Mouse (Mus musculus) liver, embryonic 14.5 days (tissue): ENCODE measurements around the gene Tcp11. TPM values are rescaled to one million over a fixed set of nuclear protein-coding genes. Genes with fewer than 3 reads are reported as not detected.
A peak's percentile ranks its signal among the peaks of the same experiment; 100 is the strongest.

Experiments used
- ATAC-seq: fragments of 200-750 bp; cut with Nextera tagmentation; 2 replicates; pipeline ENCODE4 v1.8.0; 2017; ENCODE audit warnings: moderate number of reproducible peaks, mild to moderate bottlenecking, moderate library complexity; ENCODE audit not compliant: insufficient read depth
- DNase-seq, 3 experiments: peaks; one replicate each; pipeline ENCODE4 v3.0.0-alpha.2; 2012 to 2013; ENCODE audit warnings: low read depth in 3 of 3, low spot score in 3 of 3
- H3K27ac ChIP-seq: fragments of 300-500 bp; sonication (generic); 2 replicates; pipeline ENCODE4 v1.5.1; 2014; ENCODE audit warnings: moderate library complexity, mild to moderate bottlenecking, control low read depth, inconsistent platforms
- H3K27me3 ChIP-seq: fragments of 300-500 bp; sonication (generic); 2 replicates; pipeline ENCODE4 v1.6.1; 2014; ENCODE audit warnings: mild to moderate bottlenecking, low read length, moderate library complexity; ENCODE audit not compliant: control insufficient read depth, insufficient read depth
- H3K36me3 ChIP-seq: fragments of 300-500 bp; sonication (generic); replicated peaks from 2 replicates; pipeline ENCODE4 v1.6.1; 2014; ENCODE audit warnings: low read depth; ENCODE audit not compliant: control insufficient read depth, insufficient read depth
- H3K4me1 ChIP-seq, 2 experiments: fragments of 200-500 bp in 1 of 2; fragments of 300-500 bp in 1 of 2; sonication (generic) in 1 of 2; replicated peaks; 2 replicates each; pipeline ENCODE4 v1.6.1; 2012 to 2014; ENCODE audit warnings: antibody characterized with exemption in 1 of 2, inconsistent platforms in 1 of 2, low read length in 1 of 2; ENCODE audit not compliant: control insufficient read depth in 2 of 2, insufficient read depth in 2 of 2
- H3K4me2 ChIP-seq: fragments of 300-500 bp; sonication (generic); 2 replicates; pipeline ENCODE4 v1.6.1; 2014; ENCODE audit warnings: low read depth, mild to moderate bottlenecking, control low read depth, moderate library complexity
- H3K4me3 ChIP-seq, 2 experiments: fragments of 200-500 bp in 1 of 2; fragments of 300-500 bp in 1 of 2; sonication (generic) in 1 of 2; 2 replicates each; pipeline ENCODE4 v1.5.1; 2012 to 2014; ENCODE audit warnings: low read depth in 2 of 2, low read length in 2 of 2, mild to moderate bottlenecking in 2 of 2, control low read depth in 1 of 2, inconsistent platforms in 1 of 2, moderate library complexity in 1 of 2; ENCODE audit not compliant: insufficient read depth in 1 of 2
- H3K9ac ChIP-seq: fragments of 300-500 bp; sonication (generic); replicated peaks from 2 replicates; pipeline ENCODE4 v1.6.1; 2014; ENCODE audit warnings: mild to moderate bottlenecking, control low read depth, moderate library complexity
- H3K9me3 ChIP-seq: fragments of 300-500 bp; sonication (generic); 2 replicates; pipeline ENCODE4 v1.6.1; 2016; ENCODE audit warnings: low read length, mixed read lengths; ENCODE audit not compliant: control insufficient read depth
- CTCF ChIP-seq: IDR thresholded peaks from 2 replicates; pipeline ENCODE4 v1.5.1; 2016; ENCODE audit warnings: antibody characterized with exemption, low read depth, control low read depth
- EP300 ChIP-seq: IDR thresholded peaks from 2 replicates; pipeline ENCODE4 v1.6.1; 2016; ENCODE audit warnings: antibody characterized with exemption, low read depth
- WGBS: fragments of 180-500 bp; shearing (Covaris S2); extraction: QIAGEN DNeasy Blood & Tissue Kit; methylation state at CpG from one replicate; pipeline ENCODE4 v1.1.7; 2014; ENCODE audit not compliant: insufficient replicate concordance; 5-methylcytosine and 5-hydroxymethylcytosine counted together
- polyA plus RNA-seq, 2 experiments: library from polyadenylated mRNA; depleted of rRNA in 1 of 2; stranded (reverse) in 1 of 2; unstranded in 1 of 2; fragments of >200 nt; fragmentation: Nextera tagmentation in 1 of 2; extraction: Ambion mirVana in 1 of 2; gene quantifications; 2 replicates each; pipeline versions ENCODE4 v1.2.1 to v1.2.3; 2012 to 2014

Tcp11 gene
- polyA plus RNA-seq (2012; rRNA removed) (0.14 and 0.16 TPM in 2 replicates), polyA plus RNA-seq (2014; fragmentation: Nextera tagmentation; extraction: Ambion mirVana) (0.13 TPM in 1 of 2 replicates, not detected in the other)

GRCm38 (mm10) chr17:28080045-28080816 is at the start of gene Tcp11:
TSS of gene Tcp11 (minus strand) at chr17:28080639.
- 2% methylated on average over 50 of the region's 57 CpGs for WGBS
- Histone ChIP-seq H3K4me2 (peak within 1 kb of the TSS; percentile 87), H3K36me3 (no peaks in the 10 kb centered on the region), H3K9ac (peak within 1 kb of the TSS; percentile 45), H3K27ac (no peak within 1 kb of the TSS), H3K4me3 (peak within 1 kb of the TSS; percentile 53 to 59), H3K27me3 (peaks cover 6% of the 10 kb centered on the region; the same call in 1 of the 2 replicates), H3K4me1 (peaks cover 1 to 3% of the 10 kb centered on the region in 2 experiments; a peak in 3 of 4 replicates), H3K9me3 (no peaks in the 10 kb centered on the region)
- peak; percentile 15; the same call in 1 of the 2 replicates for ATAC-seq
- TF ChIP-seq EP300, result no peak
- no peak for TF ChIP-seq CTCF
- peak; percentile 9 to 50 (median 17) for DNase-seq

GRCm38 (mm10) chr17:28129796-28130195 is 49.4 kb upstream of the Tcp11 start:
- no peaks in the 10 kb centered on the region; a peak in 1 of 4 replicates for H3K4me1 ChIP-seq
- H3K27ac ChIP-seq, result no peak overlapping the region
- no peaks in the 10 kb centered on the region for H3K36me3 ChIP-seq
- no peak overlapping the region for H3K9ac ChIP-seq
- no peaks in the 10 kb centered on the region for H3K27me3 ChIP-seq
- no peak for DNase-seq
- TF ChIP-seq CTCF (no peak), EP300 (no peak)
- no peak for ATAC-seq
- no peak overlapping the region for H3K4me3 ChIP-seq
- no peaks in the 10 kb centered on the region for H3K9me3 ChIP-seq
- no peak overlapping the region for H3K4me2 ChIP-seq
- WGBS, result 57% methylated on average over 5 of the region's 5 CpGs

- 39% methylated on average over 8 of the region's 8 CpGs for WGBS
- H3K27me3 ChIP-seq, result no peaks in the 10 kb centered on the region
- H3K4me1 ChIP-seq, result no peaks in the 10 kb centered on the region
- no peak overlapping the region for H3K9ac ChIP-seq
- no peak overlapping the region for H3K4me3 ChIP-seq
- H3K4me2 ChIP-seq, result no peak overlapping the region
- no peak overlapping the region for H3K27ac ChIP-seq
- H3K36me3 ChIP-seq, result no peaks in the 10 kb centered on the region
- H3K9me3 ChIP-seq, result no peaks in the 10 kb centered on the region
- TF ChIP-seq CTCF (no peak), EP300 (no peak)
- ATAC-seq (no peak), DNase-seq (no peak)
These were observed 43.9 kb upstream of the Tcp11 start for GRCm38 (mm10) chr17:28124368-28124767.

- H3K27me3 ChIP-seq, result no peaks in the 10 kb centered on the region
- no peak overlapping the region for H3K27ac ChIP-seq
- no peaks in the 10 kb centered on the region for H3K4me1 ChIP-seq
- H3K9me3 ChIP-seq, result no peaks in the 10 kb centered on the region
- H3K4me3 ChIP-seq, result no peak overlapping the region
- H3K4me2 ChIP-seq, result no peak overlapping the region
- 53% methylated on average over 7 of the region's 7 CpGs for WGBS
- TF ChIP-seq EP300 (no peak), CTCF (no peak)
- H3K9ac ChIP-seq, result no peak overlapping the region
- no peak for DNase-seq
- no peak for ATAC-seq
- H3K36me3 ChIP-seq, result no peaks in the 10 kb centered on the region
These were observed 43.2 kb upstream of the Tcp11 start for GRCm38 (mm10) chr17:28123627-28124026.

GRCm38 (mm10) chr17:28122949-28123348 is 42.5 kb upstream of the Tcp11 start:
- H3K4me3 ChIP-seq, result no peak overlapping the region
- no peaks in the 10 kb centered on the region for H3K9me3 ChIP-seq
- H3K36me3 ChIP-seq, result no peaks in the 10 kb centered on the region
- DNase-seq (no peak), ATAC-seq (no peak)
- no peaks in the 10 kb centered on the region for H3K4me1 ChIP-seq
- TF ChIP-seq EP300 (no peak), CTCF (no peak)
- WGBS, result 62% methylated on average over 13 of the region's 13 CpGs
- H3K9ac ChIP-seq, result no peak overlapping the region
- H3K27ac ChIP-seq, result no peak overlapping the region
- no peak overlapping the region for H3K4me2 ChIP-seq
- H3K27me3 ChIP-seq, result no peaks in the 10 kb centered on the region; the same call in 1 of the 2 replicates
